Mouse (Mus musculus): Measurements from ENCODE around the gene Gm9964. TPM values are rescaled to one million over a fixed set of nuclear protein-coding genes. Genes with fewer than 3 reads are reported as not detected.
A peak's percentile ranks its signal among the peaks of the same experiment; 100 is the strongest.

Gene Gm9964
- polyA plus RNA-seq, 1 experiment from 2014 or later, result not detected

DNA sequence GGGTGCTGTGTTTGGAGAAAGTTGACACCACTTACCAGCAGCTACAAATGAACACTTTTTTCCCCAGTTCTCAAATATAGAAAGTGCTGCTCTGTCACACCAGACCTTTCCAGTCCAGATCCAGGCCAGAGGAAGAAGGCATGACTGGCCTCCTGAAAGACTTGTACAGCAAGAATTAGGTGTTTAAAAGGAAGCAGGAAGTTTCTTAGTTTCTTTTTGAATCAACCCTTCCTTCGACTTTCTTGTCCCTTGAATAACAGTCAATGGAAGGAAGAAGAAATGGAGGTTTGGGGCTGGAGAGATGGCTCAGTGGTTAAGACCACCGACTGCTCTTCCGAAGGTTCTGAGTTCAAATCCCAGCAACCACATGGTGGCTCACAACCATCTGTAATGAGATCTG, 3.7 kb downstream of the Gm9964 start:
- no peaks in the 10 kb centered on the region for H3K9me3 ChIP-seq (replicated peaks; ENCODE audit: control insufficient read depth, low read length)
- 84% methylated on average over 3 of the region's 3 CpGs for WGBS
- H3K9ac ChIP-seq (replicated peaks; ENCODE audit: low read length), result no peak overlapping the region
- ATAC-seq (replicated peaks; ENCODE audit: insufficient number of reproducible peaks, low FRiP score, low TSS enrichment, low read depth) (no peak), DNase-seq (ENCODE audit: low spot score) (no peak)
- H3K27ac ChIP-seq (replicated peaks; ENCODE audit: low read depth, low read length), result no peak overlapping the region
- no peaks in the 10 kb centered on the region for H3K27me3 ChIP-seq (ENCODE audit: control insufficient read depth, insufficient read depth, low read length)
- no peak overlapping the region for H3K4me2 ChIP-seq (ENCODE audit: low read depth, low read length)
- H3K36me3 ChIP-seq (replicated peaks; ENCODE audit: control insufficient read depth, insufficient read depth, low read depth, low read length), result no peaks in the 10 kb centered on the region
- no peaks in the 10 kb centered on the region for H3K4me1 ChIP-seq (ENCODE audit: control insufficient read depth, insufficient read depth, low read length)
- H3K4me3 ChIP-seq (ENCODE audit: low read depth, low read length), result no peak overlapping the region

DNA sequence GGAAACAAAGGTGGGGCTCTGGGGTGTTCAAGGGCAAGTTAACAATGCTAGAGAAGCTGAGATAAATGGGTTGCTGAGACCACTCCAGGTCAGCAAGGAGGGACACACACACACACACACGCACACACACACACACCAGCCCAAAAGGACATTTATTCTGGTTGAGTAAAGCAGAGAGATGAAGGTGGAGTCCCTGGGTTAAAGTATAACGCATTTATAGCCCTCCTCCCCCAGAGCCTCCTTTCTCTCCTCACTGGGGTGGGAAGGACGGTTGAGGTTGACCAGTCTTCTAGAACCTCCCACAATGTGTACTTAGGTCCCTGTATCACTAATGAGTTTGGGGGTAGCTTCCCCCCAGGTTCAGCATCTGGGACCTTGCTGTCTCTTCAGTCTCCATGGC, 4.6 kb downstream of the Gm9964 start:
- no peaks in the 10 kb centered on the region for H3K4me1 ChIP-seq (ENCODE audit: control insufficient read depth, insufficient read depth, low read length)
- 90% methylated on average over 3 of the region's 3 CpGs for WGBS
- H3K4me2 ChIP-seq (ENCODE audit: low read depth, low read length), result no peak overlapping the region
- H3K9me3 ChIP-seq (replicated peaks; ENCODE audit: control insufficient read depth, low read length), result no peaks in the 10 kb centered on the region
- H3K36me3 ChIP-seq (replicated peaks; ENCODE audit: control insufficient read depth, insufficient read depth, low read depth, low read length), result no peaks in the 10 kb centered on the region
- DNase-seq (ENCODE audit: low spot score) (no peak), ATAC-seq (replicated peaks; ENCODE audit: insufficient number of reproducible peaks, low FRiP score, low TSS enrichment, low read depth) (no peak)
- no peak overlapping the region for H3K4me3 ChIP-seq (ENCODE audit: low read depth, low read length)
- no peaks in the 10 kb centered on the region for H3K27me3 ChIP-seq (ENCODE audit: control insufficient read depth, insufficient read depth, low read length)
- H3K27ac ChIP-seq (replicated peaks; ENCODE audit: low read depth, low read length), result no peak overlapping the region
- no peak overlapping the region for H3K9ac ChIP-seq (replicated peaks; ENCODE audit: low read length)

DNA sequence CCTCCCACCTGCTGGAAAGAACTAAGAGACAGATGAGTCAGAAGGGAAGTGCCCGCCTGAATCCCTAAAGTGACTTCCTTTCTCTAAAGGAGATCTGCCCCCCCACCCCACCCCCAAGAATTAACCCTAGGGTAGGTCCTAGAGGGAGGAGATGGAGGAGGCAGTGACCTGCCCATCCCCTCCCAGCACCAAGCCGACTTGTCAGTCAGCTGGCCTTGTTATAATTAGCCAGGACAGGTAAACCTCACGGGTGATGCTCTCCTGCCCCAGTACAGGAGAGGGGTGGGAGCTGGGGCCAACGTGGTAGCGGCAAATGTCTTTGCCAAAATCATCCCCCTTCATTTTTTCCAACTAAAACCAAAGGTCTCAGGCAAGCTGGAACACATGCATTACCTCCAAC, 5.1 kb downstream of the Gm9964 start:
- Histone ChIP-seq H3K27ac (replicated peaks; ENCODE audit: low read depth, low read length) (no peak overlapping the region), H3K9ac (replicated peaks; ENCODE audit: low read length) (no peak overlapping the region), H3K4me1 (ENCODE audit: control insufficient read depth, insufficient read depth, low read length) (no peaks in the 10 kb centered on the region), H3K4me3 (ENCODE audit: low read depth, low read length) (no peak overlapping the region), H3K27me3 (ENCODE audit: control insufficient read depth, insufficient read depth, low read length) (no peaks in the 10 kb centered on the region), H3K4me2 (ENCODE audit: low read depth, low read length) (no peak overlapping the region), H3K9me3 (replicated peaks; ENCODE audit: control insufficient read depth, low read length) (no peaks in the 10 kb centered on the region), H3K36me3 (replicated peaks; ENCODE audit: control insufficient read depth, insufficient read depth, low read depth, low read length) (no peaks in the 10 kb centered on the region)
- ATAC-seq (replicated peaks; ENCODE audit: insufficient number of reproducible peaks, low FRiP score, low TSS enrichment, low read depth), result no peak
- no peak for DNase-seq (ENCODE audit: low spot score)
- WGBS, result 62% methylated on average over 5 of the region's 5 CpGs

DNA sequence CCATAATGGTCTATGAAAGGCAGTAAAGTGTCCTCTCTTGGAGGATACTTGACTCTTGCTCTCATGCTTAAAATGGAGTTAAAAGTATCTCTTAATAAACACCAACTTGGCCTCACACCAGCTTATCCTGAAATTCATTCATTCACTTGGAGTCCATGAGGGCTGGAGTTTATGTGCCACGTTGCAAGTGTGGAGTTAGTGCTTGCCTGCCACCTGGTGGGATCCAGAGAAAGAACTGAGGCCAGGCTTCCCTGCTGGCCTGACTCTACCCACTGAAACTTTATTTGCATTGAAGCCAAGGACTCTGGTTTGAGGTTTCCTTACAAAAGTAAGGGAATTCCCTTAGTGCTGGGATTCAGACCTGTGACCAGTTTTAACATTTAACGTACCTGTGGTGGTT, 6.2 kb downstream of the Gm9964 start:
- Histone ChIP-seq H3K27ac (replicated peaks; ENCODE audit: low read depth, low read length) (no peak overlapping the region), H3K27me3 (ENCODE audit: control insufficient read depth, insufficient read depth, low read length) (no peaks in the 10 kb centered on the region), H3K4me3 (ENCODE audit: low read depth, low read length) (no peak overlapping the region), H3K4me2 (ENCODE audit: low read depth, low read length) (no peak overlapping the region), H3K9me3 (replicated peaks; ENCODE audit: control insufficient read depth, low read length) (no peaks in the 10 kb centered on the region), H3K9ac (replicated peaks; ENCODE audit: low read length) (no peak overlapping the region), H3K36me3 (replicated peaks; ENCODE audit: control insufficient read depth, insufficient read depth, low read depth, low read length) (no peaks in the 10 kb centered on the region), H3K4me1 (ENCODE audit: control insufficient read depth, insufficient read depth, low read length) (no peaks in the 10 kb centered on the region)
- 54% methylated on average over 2 of the region's 2 CpGs for WGBS
- ATAC-seq (replicated peaks; ENCODE audit: insufficient number of reproducible peaks, low FRiP score, low TSS enrichment, low read depth), result no peak
- peak; percentile 28 for DNase-seq (ENCODE audit: low spot score)

DNA sequence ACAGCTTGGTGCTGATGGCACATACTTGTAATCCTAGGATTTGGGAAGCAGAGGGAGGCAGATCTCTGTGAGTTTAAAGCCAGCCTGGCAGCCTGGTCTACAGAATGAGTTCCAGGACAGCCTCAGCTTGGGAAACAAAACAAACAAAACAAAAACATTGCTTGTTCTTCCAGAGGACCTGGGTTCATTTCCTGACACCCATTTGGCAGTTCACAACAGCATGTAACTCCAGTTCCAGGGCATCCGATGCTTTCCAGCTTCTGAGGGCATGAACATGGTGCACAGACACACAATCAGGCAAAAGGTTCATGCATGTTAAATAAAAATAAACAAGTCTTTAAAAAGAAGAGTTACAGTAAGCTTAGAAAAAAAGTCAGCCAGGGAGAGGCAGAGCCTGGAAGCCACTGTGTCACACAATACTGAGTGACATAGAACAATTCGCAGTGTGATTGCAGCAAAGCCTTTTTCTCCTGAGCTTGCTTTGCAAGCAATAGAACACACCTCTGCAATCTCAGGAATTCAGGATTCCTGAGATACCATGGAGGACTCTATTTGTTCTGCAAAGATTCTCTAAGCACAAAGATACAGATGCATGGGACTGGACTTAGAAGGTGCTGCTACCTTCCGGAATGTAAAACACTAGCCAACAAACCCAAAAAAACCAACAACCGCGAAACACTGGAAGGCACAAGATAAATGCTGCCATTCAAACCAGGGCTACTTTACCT, 7.6 kb downstream of the Gm9964 start:
- Histone ChIP-seq H3K36me3 (replicated peaks; ENCODE audit: control insufficient read depth, insufficient read depth, low read depth, low read length) (no peaks in the 10 kb centered on the region), H3K4me1 (ENCODE audit: control insufficient read depth, insufficient read depth, low read length) (no peaks in the 10 kb centered on the region), H3K4me3 (ENCODE audit: low read depth, low read length) (no peak overlapping the region), H3K9ac (replicated peaks; ENCODE audit: low read length) (no peak overlapping the region), H3K4me2 (ENCODE audit: low read depth, low read length) (no peak overlapping the region), H3K9me3 (replicated peaks; ENCODE audit: control insufficient read depth, low read length) (no peaks in the 10 kb centered on the region), H3K27ac (replicated peaks; ENCODE audit: low read depth, low read length) (no peak overlapping the region), H3K27me3 (ENCODE audit: control insufficient read depth, insufficient read depth, low read length) (no peaks in the 10 kb centered on the region)
- 85% methylated on average over 5 of the region's 5 CpGs for WGBS
- DNase-seq (ENCODE audit: low spot score) (no peak), ATAC-seq (replicated peaks; ENCODE audit: insufficient number of reproducible peaks, low FRiP score, low TSS enrichment, low read depth) (no peak)

DNA sequence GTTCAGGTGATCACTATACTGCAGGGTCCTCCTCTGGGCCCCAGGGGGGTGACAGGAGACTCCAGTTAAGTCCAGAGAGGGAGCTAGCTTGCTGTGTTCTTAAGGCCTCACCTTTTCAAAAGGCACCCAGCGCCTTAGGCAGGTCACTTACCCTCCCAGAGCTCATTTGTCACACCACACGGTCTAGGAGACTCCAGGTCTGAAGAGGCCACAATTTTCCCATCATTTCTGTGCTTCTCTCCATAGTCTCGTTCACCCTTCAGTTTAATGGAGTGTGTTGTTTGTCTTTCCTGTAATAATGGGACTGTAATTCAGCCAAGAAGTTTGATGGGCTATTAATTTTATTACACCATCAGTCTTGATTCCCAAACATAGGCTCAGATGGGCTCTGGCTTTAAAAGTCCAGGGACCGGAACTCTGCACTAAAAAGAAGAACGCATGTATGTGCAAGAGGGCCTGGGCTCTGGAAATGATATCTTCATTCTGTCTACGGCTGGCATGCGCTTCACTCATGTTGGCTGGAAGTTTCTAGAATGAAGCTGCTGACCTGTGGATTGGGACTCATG, 8.3 kb downstream of the Gm9964 start:
- no peak for ATAC-seq (replicated peaks; ENCODE audit: insufficient number of reproducible peaks, low FRiP score, low TSS enrichment, low read depth)

DNA sequence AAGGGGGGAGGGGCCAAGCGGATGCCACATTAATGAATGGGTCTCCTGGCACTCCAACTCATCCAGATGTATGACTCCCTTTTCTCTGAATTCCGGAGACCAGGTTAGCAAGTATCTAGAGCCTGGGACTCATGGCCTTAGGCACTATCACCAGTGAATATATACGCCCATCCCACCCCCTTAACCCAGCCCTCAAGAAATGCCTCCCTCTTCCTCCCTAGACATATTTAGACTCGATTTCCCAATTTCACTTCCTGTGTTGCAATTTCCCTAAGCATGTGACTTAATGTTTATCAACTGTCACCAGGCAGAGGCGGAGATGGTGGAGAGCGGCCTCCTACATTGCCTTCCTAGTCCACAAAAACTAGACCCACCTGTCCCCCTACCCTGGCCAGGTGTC, 9.3 kb downstream of the Gm9964 start:
- no peak overlapping the region for H3K27ac ChIP-seq (replicated peaks; ENCODE audit: low read depth, low read length)
- no peak for DNase-seq (ENCODE audit: low spot score)
- no peak overlapping the region for H3K9ac ChIP-seq (replicated peaks; ENCODE audit: low read length)
- H3K4me3 ChIP-seq (ENCODE audit: low read depth, low read length), result no peak overlapping the region
- no peak overlapping the region for H3K4me2 ChIP-seq (ENCODE audit: low read depth, low read length)
- H3K4me1 ChIP-seq (ENCODE audit: control insufficient read depth, insufficient read depth, low read length), result no peaks in the 10 kb centered on the region
- 72% methylated on average over 6 of the region's 6 CpGs for WGBS
- no peak for ATAC-seq (replicated peaks; ENCODE audit: insufficient number of reproducible peaks, low FRiP score, low TSS enrichment, low read depth)
- H3K27me3 ChIP-seq (ENCODE audit: control insufficient read depth, insufficient read depth, low read length), result no peaks in the 10 kb centered on the region
- H3K9me3 ChIP-seq (replicated peaks; ENCODE audit: control insufficient read depth, low read length), result no peaks in the 10 kb centered on the region
- H3K36me3 ChIP-seq (replicated peaks; ENCODE audit: control insufficient read depth, insufficient read depth, low read depth, low read length), result no peaks in the 10 kb centered on the region

More for the DNA sequence above, 8.3 kb downstream of the Gm9964 start:
- H3K27ac ChIP-seq (replicated peaks; ENCODE audit: low read depth, low read length), result no peak overlapping the region
- H3K9ac ChIP-seq (replicated peaks; ENCODE audit: low read length), result no peak overlapping the region
- no peak overlapping the region for H3K4me2 ChIP-seq (ENCODE audit: low read depth, low read length)
- H3K4me1 ChIP-seq (ENCODE audit: control insufficient read depth, insufficient read depth, low read length), result no peaks in the 10 kb centered on the region
- H3K27me3 ChIP-seq (ENCODE audit: control insufficient read depth, insufficient read depth, low read length), result no peaks in the 10 kb centered on the region
- WGBS, result 80% methylated on average over 7 of the region's 7 CpGs
- DNase-seq (ENCODE audit: low spot score), result no peak
- no peaks in the 10 kb centered on the region for H3K36me3 ChIP-seq (replicated peaks; ENCODE audit: control insufficient read depth, insufficient read depth, low read depth, low read length)
- H3K4me3 ChIP-seq (ENCODE audit: low read depth, low read length), result no peak overlapping the region
- no peaks in the 10 kb centered on the region for H3K9me3 ChIP-seq (replicated peaks; ENCODE audit: control insufficient read depth, low read length)

DNA sequence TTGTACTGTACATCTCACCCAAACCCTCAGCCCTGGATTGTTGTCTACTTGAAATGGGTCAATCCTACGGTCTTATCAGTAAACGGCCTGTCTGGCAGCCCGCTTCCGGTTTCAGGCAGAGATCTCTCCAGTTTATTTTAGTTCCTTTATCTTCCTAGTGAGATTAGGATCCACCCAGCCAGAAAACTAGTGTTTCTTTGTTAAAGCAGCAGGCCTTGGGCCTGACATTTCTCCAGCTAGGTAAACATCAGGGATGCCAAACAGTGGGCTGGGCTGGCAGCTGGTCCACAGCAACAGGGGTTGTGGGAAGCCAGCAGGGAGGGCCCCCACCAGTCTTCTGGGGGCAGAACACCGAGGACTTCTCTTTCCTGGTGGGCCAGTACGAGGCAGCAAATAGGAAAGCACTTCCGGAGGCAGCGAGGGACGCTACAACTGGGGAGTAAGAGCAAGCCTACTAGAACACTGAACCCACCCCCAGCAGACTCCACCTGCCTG, 10.4 kb downstream of the Gm9964 start:
- H3K36me3 ChIP-seq (replicated peaks; ENCODE audit: control insufficient read depth, insufficient read depth, low read depth, low read length), result no peaks in the 10 kb centered on the region
- H3K4me1 ChIP-seq (ENCODE audit: control insufficient read depth, insufficient read depth, low read length), result no peaks in the 10 kb centered on the region
- no peak overlapping the region for H3K4me2 ChIP-seq (ENCODE audit: low read depth, low read length)
- H3K4me3 ChIP-seq (ENCODE audit: low read depth, low read length), result no peak overlapping the region
- WGBS, result 78% methylated on average over 9 of the region's 9 CpGs
- ATAC-seq (replicated peaks; ENCODE audit: insufficient number of reproducible peaks, low FRiP score, low TSS enrichment, low read depth) (no peak), DNase-seq (ENCODE audit: low spot score) (no peak)
- H3K9ac ChIP-seq (replicated peaks; ENCODE audit: low read length), result no peak overlapping the region
- H3K9me3 ChIP-seq (replicated peaks; ENCODE audit: control insufficient read depth, low read length), result no peaks in the 10 kb centered on the region
- no peaks in the 10 kb centered on the region for H3K27me3 ChIP-seq (ENCODE audit: control insufficient read depth, insufficient read depth, low read length)
- H3K27ac ChIP-seq (replicated peaks; ENCODE audit: low read depth, low read length), result no peak overlapping the region

Measured in embryonic facial prominence, embryonic 11.5 days (tissue).